Mouse (Mus musculus): Measurements from ENCODE around the gene Nxph4.

The Nxph4 gene

GRCm38 (mm10) chr10:127480833-127481813 is 53.2 kb downstream of the Nxph4 start:
- peak in 1 of 2 experiments; percentile 51 for DNase-seq

GRCm38 (mm10) chr10:127479131-127479530 is 55.2 kb downstream of the Nxph4 start:
- peak in 1 of 2 experiments; percentile 68 for DNase-seq

GRCm38 (mm10) chr10:127477301-127477700 is 57.1 kb downstream of the Nxph4 start:
- no peak for DNase-seq

- no peak for DNase-seq
Measured at GRCm38 (mm10) chr10:127476541-127476940, 57.8 kb downstream of the Nxph4 start.

Data from cerebellum, postnatal 25 days (tissue).